Mouse (Mus musculus): ENCODE measurements around the gene Cd3e.
"Not testable (repeated sequence)": the region's sequence is repeated elsewhere in the genome, so short reads cannot be mapped to it uniquely, and the experiment has no call there.

The Cd3e gene

DNA sequence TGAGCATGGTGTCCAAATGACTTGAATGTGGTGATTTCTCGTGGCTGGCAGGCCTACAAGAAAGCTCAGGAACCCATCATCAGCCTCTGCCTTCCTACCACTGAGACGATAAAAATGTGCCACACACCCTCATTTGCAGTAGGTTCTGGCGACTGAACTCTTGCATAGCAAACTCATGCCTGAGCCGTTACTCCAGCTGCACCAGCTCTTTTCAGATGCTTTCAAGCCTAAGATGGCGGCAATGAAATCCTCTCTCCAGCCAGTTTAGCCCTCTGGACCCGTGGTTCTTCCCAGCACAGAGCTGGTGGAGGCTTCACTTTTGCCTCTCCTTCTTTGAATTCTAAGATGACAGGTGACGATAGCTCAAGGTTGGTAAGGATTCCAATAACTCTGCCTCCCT lies 29.6 kb downstream of the Cd3e start:
- no peak for DNase-seq (ENCODE audit: low spot score in 2 of 2)

DNA sequence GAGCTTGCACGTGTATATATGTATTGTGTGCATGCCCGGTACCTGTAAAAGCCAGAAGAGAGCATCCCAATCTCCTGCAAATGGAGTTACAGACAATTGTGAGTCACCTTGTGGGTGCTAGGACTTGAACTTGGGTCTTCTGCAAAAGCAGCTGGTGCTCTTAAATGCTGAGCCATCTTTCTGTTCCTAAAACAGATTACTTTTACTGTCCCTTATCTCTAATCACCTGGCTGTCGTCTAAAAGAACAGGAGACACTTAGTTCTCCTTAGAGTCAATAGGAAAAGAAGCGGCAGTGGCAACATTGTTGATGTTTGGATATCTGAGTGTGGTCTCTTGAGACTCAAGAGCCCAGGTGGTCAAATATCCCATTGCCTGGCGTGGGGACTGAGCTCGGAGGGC lies 31.6 kb downstream of the Cd3e start:
- DNase-seq (ENCODE audit: low spot score in 2 of 2), result no peak

DNA sequence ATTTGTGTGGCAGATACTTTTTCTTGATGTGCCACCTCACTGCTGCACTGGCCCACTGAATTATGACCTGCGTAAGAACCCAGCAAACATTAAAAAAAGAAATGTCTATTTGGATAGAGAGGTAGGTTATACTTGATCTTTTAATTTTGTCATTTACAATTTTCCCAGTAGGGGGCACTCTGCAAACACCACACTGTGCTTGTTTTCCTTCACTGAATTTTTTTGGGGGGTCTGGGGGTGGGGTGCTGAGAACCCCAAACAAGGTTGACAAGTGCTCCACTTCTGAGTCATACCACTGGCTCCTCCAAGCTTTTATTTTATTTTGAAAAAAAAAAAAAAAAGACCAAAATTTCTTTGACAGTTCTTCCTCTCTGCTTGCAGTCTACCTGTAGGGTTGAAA lies 40.0 kb downstream of the Cd3e start:
- no peak for DNase-seq (ENCODE audit: low spot score in 2 of 2)

DNA sequence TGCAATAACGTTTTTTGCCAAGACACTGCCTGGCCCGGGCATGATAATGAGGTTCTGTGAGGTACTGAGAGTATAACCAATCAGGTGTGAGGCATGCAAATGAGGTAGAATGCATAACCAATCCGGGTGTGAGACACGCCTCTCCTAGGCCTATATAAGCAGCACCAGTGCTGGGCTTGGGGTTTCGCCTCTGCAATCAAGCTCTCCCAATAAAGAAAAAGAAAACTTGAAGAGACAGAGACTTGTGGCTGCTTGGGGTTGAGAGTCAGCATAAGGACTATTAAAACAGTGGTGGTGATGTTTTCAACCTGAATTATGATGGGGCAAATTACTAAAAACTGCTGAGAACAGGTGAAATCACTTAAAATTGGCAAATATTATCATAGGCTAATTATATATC lies 41.7 kb downstream of the Cd3e start:
- DNase-seq (ENCODE audit: low spot score in 2 of 2), result not testable (repeated sequence)

DNA sequence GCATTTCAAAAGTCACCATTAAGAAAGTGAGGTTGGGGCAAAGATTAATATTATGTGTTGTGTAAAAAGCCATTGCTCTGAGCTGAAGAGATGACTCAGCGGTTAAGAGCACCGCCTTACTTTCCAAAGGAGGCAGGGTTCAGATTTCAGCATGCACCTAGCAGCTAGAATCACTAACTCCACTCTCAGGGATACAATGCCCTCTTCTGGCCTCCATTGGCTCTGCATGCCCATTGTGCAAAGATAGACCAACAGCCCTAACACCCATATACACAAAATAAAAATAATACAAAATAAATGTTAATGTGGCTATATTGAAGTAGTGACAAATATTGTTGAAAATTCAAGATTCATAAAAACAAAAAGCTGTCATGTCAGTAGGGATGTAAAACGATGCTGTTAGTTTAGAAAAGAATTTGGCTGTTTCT lies 42.6 kb downstream of the Cd3e start:
- peak; percentile 71 to 81 for DNase-seq (ENCODE audit: low spot score in 2 of 2)

DNA sequence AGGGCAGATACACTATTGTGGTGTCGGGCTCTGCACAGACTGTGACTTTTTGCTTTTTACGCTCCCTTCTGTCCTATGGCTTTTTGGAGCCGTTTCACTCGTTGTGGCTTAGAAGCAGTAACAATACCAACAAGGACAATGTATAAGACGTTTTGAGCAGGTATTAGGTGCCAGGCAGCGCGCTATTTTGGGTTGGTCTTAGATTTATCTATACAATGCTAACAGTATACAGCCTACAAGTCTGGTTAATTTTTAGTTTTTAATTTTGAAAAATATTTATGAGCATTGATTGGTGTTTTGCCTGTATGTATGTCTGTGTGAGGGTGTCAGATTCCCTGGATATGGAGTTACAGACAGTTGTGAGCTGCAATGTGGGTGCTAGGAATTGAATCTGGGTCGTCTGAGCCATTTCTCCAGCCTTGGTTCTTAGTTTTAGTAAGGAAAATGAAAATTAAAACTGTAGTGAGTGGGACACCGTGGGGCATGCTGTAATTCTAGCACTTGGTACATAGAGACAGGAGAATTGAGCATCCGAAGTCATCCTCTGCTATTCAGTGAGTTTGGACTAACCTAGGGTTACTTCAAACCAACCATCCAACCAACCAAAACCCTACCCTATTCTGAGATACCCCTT lies 43.5 kb downstream of the Cd3e start:
- DNase-seq (ENCODE audit: low spot score in 2 of 2), result no peak

DNA sequence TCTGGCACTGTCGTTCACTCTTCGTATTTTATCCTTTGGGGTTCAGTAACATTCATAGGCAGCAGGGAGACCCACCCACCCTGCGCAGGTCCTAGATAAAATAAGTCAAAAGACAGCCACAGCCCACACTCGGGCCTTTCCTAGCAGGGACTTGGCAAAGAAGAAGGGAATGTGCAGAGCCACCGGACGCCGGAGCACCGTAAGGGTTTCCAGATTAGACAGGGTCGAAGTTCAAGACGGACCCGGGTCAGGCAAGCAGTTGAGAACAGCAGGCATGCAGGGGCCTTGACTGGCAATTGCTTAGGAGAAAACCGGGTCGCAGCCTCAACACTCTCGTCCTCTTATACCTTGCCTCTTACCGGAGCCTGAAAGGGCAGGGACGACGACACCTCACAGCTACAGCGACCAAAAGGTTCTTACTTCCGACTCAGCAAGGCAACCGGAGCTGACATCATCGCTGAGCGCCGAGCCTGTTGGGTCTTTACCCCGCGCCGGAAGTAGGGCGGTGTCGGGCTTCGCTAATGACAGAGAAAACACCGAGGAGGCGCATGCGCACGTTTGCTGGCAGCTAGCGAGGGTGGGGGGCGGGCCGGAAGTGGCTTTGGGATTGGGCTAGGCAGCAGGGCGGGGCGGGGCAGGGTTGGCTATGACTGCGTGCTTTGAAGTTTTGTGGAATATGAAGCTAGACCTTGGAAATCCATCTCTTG lies 44.1 kb downstream of the Cd3e start, which contains the start of gene Ube4a:
Gene Ube4a, minus strand, starts transcription at position 475 of the 707 bp plus-strand sequence.
- peak; percentile 99 to 100 for DNase-seq (ENCODE audit: low spot score in 2 of 2)

DNA sequence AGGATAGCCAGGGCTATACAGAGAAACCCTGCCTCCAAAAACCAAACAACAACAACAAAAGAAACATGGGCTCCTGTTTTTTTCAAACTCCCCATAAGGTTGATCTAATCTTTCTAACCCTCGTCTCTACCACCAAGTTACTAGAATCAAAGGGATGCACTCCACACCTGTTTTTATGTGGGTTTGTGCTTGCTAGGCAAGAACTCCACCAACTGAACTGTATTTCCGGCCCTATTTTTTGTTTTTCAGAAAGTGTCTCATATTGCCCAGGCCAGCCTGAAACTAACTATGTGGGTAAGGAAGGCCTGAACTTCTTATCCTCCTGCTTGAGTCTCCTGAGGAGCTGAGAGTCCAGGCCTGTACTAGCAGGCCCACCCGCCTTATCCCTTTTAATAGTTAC lies 55.0 kb downstream of the Cd3e start:
- DNase-seq (ENCODE audit: low spot score in 2 of 2), result peak in 1 of 2 experiments; percentile 14
